Mouse (Mus musculus) MEL (cell line): Measurements from ENCODE around the gene Rassf6. TPM values are rescaled to one million over a fixed set of nuclear protein-coding genes. Genes with fewer than 3 reads are reported as not detected.

Experiments used
- DNase-seq: peaks from one replicate; pipeline ENCODE4 v3.0.0; 2011; ENCODE audit warnings: low read depth, low spot score
- H3K27ac ChIP-seq: 2 replicates; pipeline ENCODE4 v1.5.1; 2012; ENCODE audit warnings: low read depth, mild to moderate bottlenecking, control low read depth, low read length, moderate library complexity; ENCODE audit not compliant: control insufficient read depth
- H3K27me3 ChIP-seq, 2 experiments: fragments of 150-350 bp in 1 of 2; sonication (generic) in 1 of 2; 2 replicates each; pipeline ENCODE4 v1.6.1; 2012; ENCODE audit warnings: low read length in 2 of 2, mild to moderate bottlenecking in 2 of 2, improper control_type of control experiment in 1 of 2, moderate library complexity in 1 of 2; ENCODE audit not compliant: insufficient read depth in 2 of 2, control insufficient read depth in 1 of 2
- H3K36me3 ChIP-seq, 2 experiments: 2 replicates each; pipeline ENCODE4 v1.6.1; 2012 to 2014; ENCODE audit warnings: low read length in 2 of 2, improper control_type of control experiment in 1 of 2, inconsistent platforms in 1 of 2, mild to moderate bottlenecking in 1 of 2; ENCODE audit not compliant: insufficient read depth in 2 of 2, control insufficient read depth in 1 of 2
- H3K4me1 ChIP-seq, 2 experiments: fragments of 150-350 bp in 1 of 2; sonication (generic) in 1 of 2; 2 replicates each; pipeline ENCODE4 v1.6.1; 2012; ENCODE audit warnings: low read length in 2 of 2, improper control_type of control experiment in 1 of 2, mild to moderate bottlenecking in 1 of 2; ENCODE audit not compliant: insufficient read depth in 2 of 2, control insufficient read depth in 1 of 2
- H3K4me3 ChIP-seq, 2 experiments: fragments of 150-350 bp in 1 of 2; sonication (generic) in 1 of 2; 2 replicates each; pipeline ENCODE4 v1.5.1; 2012; ENCODE audit warnings: low read depth in 2 of 2, low read length in 2 of 2, mild to moderate bottlenecking in 2 of 2, moderate library complexity in 2 of 2, control low read depth in 1 of 2, improper control_type of control experiment in 1 of 2; ENCODE audit not compliant: control insufficient read depth in 1 of 2, insufficient read depth in 1 of 2
- H3K79me2 ChIP-seq: 2 replicates; pipeline ENCODE4 v1.6.1; 2012; ENCODE audit warnings: mild to moderate bottlenecking, low read length, moderate library complexity; ENCODE audit not compliant: control insufficient read depth, poor library complexity, insufficient read depth
- H3K9ac ChIP-seq: 2 replicates; pipeline ENCODE4 v1.6.1; 2012; ENCODE audit warnings: low read depth, mild to moderate bottlenecking, control low read depth, low read length, moderate library complexity; ENCODE audit not compliant: control insufficient read depth, poor library complexity, severe bottlenecking
- H3K9me3 ChIP-seq: fragments of 150-350 bp; sonication (generic); replicated peaks from 2 replicates; pipeline ENCODE4 v1.6.1; 2012; ENCODE audit warnings: mild to moderate bottlenecking, low read length, improper control_type of control experiment, moderate library complexity; ENCODE audit not compliant: insufficient read depth
- CHD1 ChIP-seq: IDR thresholded peaks from 2 replicates; pipeline ENCODE4 v1.6.1; 2012; ENCODE audit warnings: low read depth, mild to moderate bottlenecking, inconsistent platforms, low read length, improper control_type of control experiment
- E2F4 ChIP-seq: IDR thresholded peaks from 2 replicates; pipeline ENCODE4 v1.6.1; 2011; ENCODE audit warnings: low read depth, low read length, improper control_type of control experiment, borderline replicate concordance
- ELF1 ChIP-seq: IDR thresholded peaks from 2 replicates; pipeline ENCODE4 v1.6.1; 2014; ENCODE audit warnings: low read depth, mild to moderate bottlenecking, inconsistent platforms, low read length, improper control_type of control experiment, moderate library complexity
- EP300 ChIP-seq, 2 experiments: IDR thresholded peaks; 2 replicates each; pipeline ENCODE4 v1.6.1; 2011; ENCODE audit warnings: improper control_type of control experiment in 2 of 2, low read length in 2 of 2, low read depth in 1 of 2, mild to moderate bottlenecking in 1 of 2
- ETS1 ChIP-seq: IDR thresholded peaks from 2 replicates; pipeline ENCODE4 v1.6.1; 2012; ENCODE audit warnings: low read depth, mild to moderate bottlenecking, inconsistent platforms, low read length, improper control_type of control experiment, moderate library complexity
- HCFC1 ChIP-seq: IDR thresholded peaks from 2 replicates; pipeline ENCODE4 v1.6.1; 2012; ENCODE audit warnings: low read depth, mild to moderate bottlenecking, inconsistent platforms, low read length, improper control_type of control experiment, moderate library complexity
- JUND ChIP-seq: IDR thresholded peaks from 2 replicates; pipeline ENCODE4 v1.6.1; 2011; ENCODE audit warnings: low read depth, mild to moderate bottlenecking, improper control_type of control experiment, low read length
- MAX ChIP-seq: IDR thresholded peaks from 2 replicates; pipeline ENCODE4 v1.6.1; 2011; ENCODE audit warnings: low read length, improper control_type of control experiment
- MXI1 ChIP-seq: IDR thresholded peaks from 2 replicates; pipeline ENCODE4 v1.6.1; 2011; ENCODE audit warnings: mild to moderate bottlenecking, low read depth, low read length, improper control_type of control experiment
- MYC ChIP-seq: IDR thresholded peaks from 2 replicates; pipeline ENCODE4 v1.6.1; 2011; ENCODE audit warnings: low read depth, mild to moderate bottlenecking, low read length, improper control_type of control experiment, moderate library complexity
- NELFE ChIP-seq: IDR thresholded peaks from 2 replicates; pipeline ENCODE4 v1.6.1; 2011; ENCODE audit warnings: low read depth, low read length, improper control_type of control experiment
- POLR2A ChIP-seq, 2 experiments: IDR thresholded peaks; 2 replicates each; pipeline ENCODE4 v1.6.1; 2011 to 2012; ENCODE audit warnings: low read length in 2 of 2, mild to moderate bottlenecking in 2 of 2, control low read depth in 1 of 2, improper control_type of control experiment in 1 of 2, low read depth in 1 of 2, moderate library complexity in 1 of 2; ENCODE audit not compliant: control insufficient read depth in 1 of 2, insufficient read depth in 1 of 2, poor library complexity in 1 of 2
- POLR2AphosphoS2 ChIP-seq: IDR thresholded peaks from 2 replicates; pipeline ENCODE4 v1.6.1; 2011; ENCODE audit warnings: low read length, improper control_type of control experiment
- POLR2AphosphoS5 ChIP-seq: IDR thresholded peaks from 2 replicates; pipeline ENCODE4 v1.6.1; 2012; ENCODE audit warnings: low read depth, borderline replicate concordance, mild to moderate bottlenecking, inconsistent platforms, low read length, moderate library complexity, mixed read lengths
- RAD21 ChIP-seq: IDR thresholded peaks from 2 replicates; pipeline ENCODE4 v1.6.1; 2011; ENCODE audit warnings: mild to moderate bottlenecking, low read depth, low read length, improper control_type of control experiment
- RCOR1 ChIP-seq: IDR thresholded peaks from 2 replicates; pipeline ENCODE4 v1.6.1; 2012; ENCODE audit warnings: low read depth, mild to moderate bottlenecking, inconsistent platforms, low read length, improper control_type of control experiment
- SIN3A ChIP-seq: IDR thresholded peaks from 2 replicates; pipeline ENCODE4 v1.6.1; 2012; ENCODE audit warnings: low read length, improper control_type of control experiment, inconsistent platforms
- TAL1 ChIP-seq: IDR thresholded peaks from 2 replicates; pipeline ENCODE4 v1.6.1; 2012; ENCODE audit warnings: mild to moderate bottlenecking, inconsistent platforms, low read length, moderate library complexity, mixed read lengths
- TBP ChIP-seq: IDR thresholded peaks from 2 replicates; pipeline ENCODE4 v1.8.0; 2011; ENCODE audit warnings: low read depth, low read length, improper control_type of control experiment
- ZKSCAN1 ChIP-seq: IDR thresholded peaks from 2 replicates; pipeline ENCODE4 v1.6.1; 2012; ENCODE audit warnings: low read depth, mild to moderate bottlenecking, inconsistent platforms, low read length, improper control_type of control experiment, moderate library complexity
- ZMIZ1 ChIP-seq: IDR thresholded peaks from 2 replicates; pipeline ENCODE4 v1.6.1; 2012; ENCODE audit warnings: low read depth, mild to moderate bottlenecking, inconsistent platforms, low read length, improper control_type of control experiment, moderate library complexity
- polyA plus RNA-seq, 2 experiments: library from polyadenylated mRNA; stranded (reverse) in 1 of 2; unstranded in 1 of 2; fragments of >175 nt in 1 of 2; fragments of >200 nt in 1 of 2; gene quantifications; 2 replicates each; pipeline versions ENCODE4 v1.2.1 to v1.2.4; 2012; ENCODE audit warnings: low replicate concordance in 2 of 2, low read depth in 1 of 2; ENCODE audit not compliant: insufficient read length in 2 of 2, insufficient read depth in 1 of 2, missing spikeins in 1 of 2
- total RNA-seq: library from RNA; depleted of rRNA; stranded (reverse); fragments of 300-350 nt; gene quantifications from 2 replicates; pipeline ENCODE4 v1.2.3, GENCODE M21; 2012

The Rassf6 gene
- total and polyA plus RNA-seq, 3 experiments, result 0.39 TPM; not detected in 2

- Histone ChIP-seq H3K4me3 (peak overlapping the region; percentile 61 to 81), H3K36me3 (peaks cover 0 to 7% of the 10 kb centered on the region in 2 experiments; a peak in 2 of 4 replicates), H3K79me2 (peaks cover 6% of the 10 kb centered on the region; the same call in 1 of the 2 replicates), H3K9me3 (no peaks in the 10 kb centered on the region), H3K4me1 (peaks cover 0 to 26% of the 10 kb centered on the region in 2 experiments; a peak in 2 of 4 replicates), H3K27me3 (no peaks in the 10 kb centered on the region), H3K27ac (peak overlapping the region; percentile 50), H3K9ac (peak overlapping the region; percentile 64)
- TF ChIP-seq MAX, result no peak
- TF ChIP-seq E2F4, result no peak
- TF ChIP-seq SIN3A, result peak; percentile 54; the same call in 1 of the 2 replicates
- TF ChIP-seq ELF1, result peak; percentile 61
- TF ChIP-seq HCFC1, result 0 out of 2 replicates have a peak, but pooled peaks have one; percentile 47
- 0 out of 4 replicates have a peak, but pooled peaks of 1 of the 2 experiments have one; percentile 38 for TF ChIP-seq POLR2A (IDR thresholded peaks at IDR 0.05; ENCODE audit: control insufficient read depth in 1 of 2, insufficient read depth in 1 of 2, low read depth in 1 of 2, low read length in 2 of 2, poor library complexity in 1 of 2)
- peak; percentile 66 for DNase-seq
These were observed 52.4 kb downstream of the Rassf6 start for GRCm38 (mm10) chr5:90588104-90588503.

DNA sequence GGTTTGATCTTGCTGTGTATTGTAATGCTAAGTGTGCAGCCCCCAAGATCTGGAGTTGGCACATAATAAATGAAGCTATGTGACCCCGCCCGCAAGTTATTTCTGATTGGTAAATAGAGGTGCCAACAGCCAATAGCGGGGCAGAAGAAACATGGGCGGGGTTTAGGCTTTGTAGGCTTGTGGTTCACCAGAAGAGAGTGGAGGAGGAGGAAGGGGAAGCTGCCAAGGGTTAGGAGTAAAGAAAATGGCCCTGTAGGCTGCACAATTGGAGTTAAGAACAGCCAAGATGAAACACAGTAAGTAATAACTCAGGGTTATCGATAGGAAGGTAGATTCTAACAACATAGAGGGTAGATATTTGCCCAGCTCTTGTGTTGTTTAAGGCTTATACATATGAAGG lies 53.9 kb downstream of the Rassf6 start:
- Histone ChIP-seq H3K79me2 (peaks cover 6% of the 10 kb centered on the region; the same call in 1 of the 2 replicates), H3K36me3 (no peaks in the 10 kb centered on the region; a peak in 1 of 4 replicates), H3K4me1 (peaks cover 0 to 13% of the 10 kb centered on the region in 2 experiments; a peak in 1 of 4 replicates), H3K9me3 (no peaks in the 10 kb centered on the region), H3K9ac (peak overlapping the region; percentile 56), H3K27me3 (no peaks in the 10 kb centered on the region)
- peak; percentile 92 for DNase-seq
- TF ChIP-seq POLR2A (IDR thresholded peaks at IDR 0.05; ENCODE audit: control insufficient read depth in 1 of 2, insufficient read depth in 1 of 2, low read depth in 1 of 2, low read length in 2 of 2, poor library complexity in 1 of 2) (peak in 1 of 2 experiments; percentile 78; a peak in 2 of 4 replicates), ELF1 (no peak), SIN3A (peak; percentile 79), TBP (peak; percentile 88), ETS1 (0 out of 2 replicates have a peak, but pooled peaks have one; percentile 11), JUND (no peak), RAD21 (no peak), TAL1 (no peak), ZKSCAN1 (0 out of 2 replicates have a peak, but pooled peaks have one; percentile 11), E2F4 (no peak), MYC (peak; percentile 8; the same call in 1 of the 2 replicates), MXI1 (peak; percentile 33; the same call in 1 of the 2 replicates), MAX (0 out of 2 replicates have a peak, but pooled peaks have one; percentile 18), POLR2AphosphoS5 (no peak), ZMIZ1 (peak; percentile 80), NELFE (peak; percentile 71), RCOR1 (no peak), POLR2AphosphoS2 (peak; percentile 61; the same call in 1 of the 2 replicates), CHD1 (no peak), HCFC1 (0 out of 2 replicates have a peak, but pooled peaks have one; percentile 29), EP300 (IDR thresholded peaks at IDR 0.05; ENCODE audit: low read depth in 1 of 2, low read length in 2 of 2) (0 out of 4 replicates have a peak, but pooled peaks of 1 of the 2 experiments have one; percentile 2)
- TF ChIP-seq, all 39 proteins: peak for 13
- Histone ChIP-seq H3K4me3 (peak overlapping the region; percentile 7 to 90; a peak in 3 of 4 replicates), H3K27ac (peak overlapping the region; percentile 49; the same call in 1 of the 2 replicates)
